Mouse (Mus musculus) limb, embryonic 14.5 days (tissue): ENCODE measurements at regions not wholly inside any gene's neighbourhood (a gene's known extent, or its start where the extent isn't known, plus 50 kb on each side); places are given as distances from the start of the nearest gene placed in this dataset.

Experiments
- ATAC-seq: fragments of 200-750 bp; cut with Nextera tagmentation; 2 replicates; pipeline ENCODE4 v1.8.0; 2017; ENCODE audit warnings: low read depth, moderate number of reproducible peaks, moderate TSS enrichment; ENCODE audit not compliant: low FRiP score
- DNase-seq: peaks from one replicate; pipeline ENCODE4 v3.0.0-alpha.2; 2015; ENCODE audit warnings: low spot score
- H3K27ac ChIP-seq: fragments of 300-500 bp; sonication (generic); replicated peaks from 2 replicates; pipeline ENCODE4 v1.5.1; 2014; ENCODE audit warnings: low read depth, mild to moderate bottlenecking, low read length, moderate library complexity, mixed read lengths
- H3K27me3 ChIP-seq: fragments of 300-500 bp; sonication (generic); 2 replicates; pipeline ENCODE4 v1.6.1; 2014; ENCODE audit warnings: low read length, mixed read lengths; ENCODE audit not compliant: control insufficient read depth, insufficient read depth
- H3K36me3 ChIP-seq: fragments of 300-500 bp; sonication (generic); 2 replicates; pipeline ENCODE4 v1.6.1; 2014; ENCODE audit warnings: mild to moderate bottlenecking, low read length, moderate library complexity, mixed read lengths; ENCODE audit not compliant: control insufficient read depth, insufficient read depth
- H3K4me1 ChIP-seq: fragments of 300-500 bp; sonication (generic); 2 replicates; pipeline ENCODE4 v1.6.1; 2014; ENCODE audit warnings: antibody characterized with exemption, low read length, mixed read lengths; ENCODE audit not compliant: control insufficient read depth, insufficient read depth
- H3K4me2 ChIP-seq: fragments of 300-500 bp; sonication (generic); replicated peaks from 2 replicates; pipeline ENCODE4 v1.6.1; 2014; ENCODE audit warnings: low read depth, mild to moderate bottlenecking, low read length, moderate library complexity; ENCODE audit not compliant: severe bottlenecking
- H3K4me3 ChIP-seq: fragments of 300-500 bp; sonication (generic); replicated peaks from 2 replicates; pipeline ENCODE4 v1.5.1; 2014; ENCODE audit warnings: low read length
- H3K9ac ChIP-seq: fragments of 300-500 bp; sonication (generic); 2 replicates; pipeline ENCODE4 v1.6.1; 2014; ENCODE audit warnings: mild to moderate bottlenecking, low read depth, low read length, moderate library complexity; ENCODE audit not compliant: severe bottlenecking
- H3K9me3 ChIP-seq: fragments of 300-500 bp; sonication (generic); 2 replicates; pipeline ENCODE4 v1.6.1; 2016; ENCODE audit warnings: low read length; ENCODE audit not compliant: control insufficient read depth
- POLR2A ChIP-seq: fragments of 200-500 bp; IDR thresholded peaks from 2 replicates; pipeline ENCODE4 v1.8.0; 2012; ENCODE audit warnings: inconsistent platforms, mild to moderate bottlenecking, moderate library complexity, borderline replicate concordance; ENCODE audit not compliant: insufficient read depth, insufficient read length; ENCODE audit errors: extremely low read depth
- WGBS: fragments of 180-500 bp; shearing (Covaris S2); extraction: QIAGEN DNeasy Blood & Tissue Kit; methylation state at CpG from one replicate; pipeline ENCODE4 v1.1.7; 2014; 5-methylcytosine and 5-hydroxymethylcytosine counted together

GRCm38 (mm10) chr19:32956143-32956915 is 199.0 kb downstream of the Pten start:
- peak overlapping the region; percentile 13 for H3K4me3 ChIP-seq
- H3K36me3 ChIP-seq: no peaks in the 10 kb centered on the region
- WGBS: 8% methylated on average over 9 of the region's 9 CpGs
- H3K27me3 ChIP-seq: no peaks in the 10 kb centered on the region
- no peak overlapping the region for H3K9ac ChIP-seq
- H3K9me3 ChIP-seq: no peaks in the 10 kb centered on the region
- no peak for ATAC-seq
- peaks cover 10% of the 10 kb centered on the region for H3K4me1 ChIP-seq
- no peak for DNase-seq
- no peak for TF ChIP-seq POLR2A
- H3K27ac ChIP-seq: no peak overlapping the region
- peak overlapping the region; percentile 33 for H3K4me2 ChIP-seq

GRCm38 (mm10) chr19:32956916-32957558 is 199.7 kb downstream of the Pten start:
- 4% methylated on average over 13 of the region's 13 CpGs for WGBS
- Histone ChIP-seq H3K4me3 (peak overlapping the region; percentile 13), H3K9me3 (no peaks in the 10 kb centered on the region), H3K27ac (no peak overlapping the region), H3K27me3 (no peaks in the 10 kb centered on the region), H3K4me1 (peaks cover 10% of the 10 kb centered on the region), H3K9ac (no peak overlapping the region), H3K36me3 (no peaks in the 10 kb centered on the region), H3K4me2 (peak overlapping the region; percentile 33)
- no peak for ATAC-seq
- no peak for TF ChIP-seq POLR2A
- DNase-seq: no peak

- Histone ChIP-seq H3K4me1 (peaks cover 10% of the 10 kb centered on the region), H3K9me3 (no peaks in the 10 kb centered on the region), H3K4me3 (no peak overlapping the region), H3K27ac (no peak overlapping the region), H3K36me3 (no peaks in the 10 kb centered on the region), H3K27me3 (no peaks in the 10 kb centered on the region), H3K4me2 (no peak overlapping the region), H3K9ac (no peak overlapping the region)
- no peak for TF ChIP-seq POLR2A
- WGBS: 85% methylated on average over 4 of the region's 4 CpGs
- no peak for DNase-seq
- ATAC-seq: no peak
These were observed 201.0 kb downstream of the Pten start for GRCm38 (mm10) chr19:32958276-32958675.

- Histone ChIP-seq H3K9me3 (no peaks in the 10 kb centered on the region), H3K4me3 (no peak overlapping the region), H3K9ac (no peak overlapping the region), H3K4me2 (no peak overlapping the region), H3K4me1 (peaks cover 10% of the 10 kb centered on the region), H3K27ac (no peak overlapping the region), H3K27me3 (no peaks in the 10 kb centered on the region), H3K36me3 (no peaks in the 10 kb centered on the region)
- ATAC-seq: no peak
- no peak for DNase-seq
- 88% methylated on average over 4 of the region's 4 CpGs for WGBS
- TF ChIP-seq POLR2A: no peak
These were observed 201.5 kb downstream of the Pten start for GRCm38 (mm10) chr19:32958791-32959190.

- no peak for DNase-seq
- TF ChIP-seq POLR2A: no peak
- Histone ChIP-seq H3K36me3 (no peaks in the 10 kb centered on the region), H3K4me1 (peaks cover 10% of the 10 kb centered on the region), H3K9me3 (no peaks in the 10 kb centered on the region), H3K9ac (no peak overlapping the region), H3K4me3 (no peak overlapping the region), H3K27me3 (no peaks in the 10 kb centered on the region), H3K4me2 (no peak overlapping the region), H3K27ac (no peak overlapping the region)
- WGBS: 69% methylated on average over 5 of the region's 5 CpGs
- ATAC-seq: no peak
These were observed 202.5 kb downstream of the Pten start for GRCm38 (mm10) chr19:32959844-32960195.
